Mouse (Mus musculus): ENCODE measurements around the gene Acad11.

Acad11 gene

GRCm38 (mm10) chr9:104146683-104147082, 83.5 kb downstream of the Acad11 start:
- DNase-seq (ENCODE audit: low spot score in 2 of 2) = no peak

DNA sequence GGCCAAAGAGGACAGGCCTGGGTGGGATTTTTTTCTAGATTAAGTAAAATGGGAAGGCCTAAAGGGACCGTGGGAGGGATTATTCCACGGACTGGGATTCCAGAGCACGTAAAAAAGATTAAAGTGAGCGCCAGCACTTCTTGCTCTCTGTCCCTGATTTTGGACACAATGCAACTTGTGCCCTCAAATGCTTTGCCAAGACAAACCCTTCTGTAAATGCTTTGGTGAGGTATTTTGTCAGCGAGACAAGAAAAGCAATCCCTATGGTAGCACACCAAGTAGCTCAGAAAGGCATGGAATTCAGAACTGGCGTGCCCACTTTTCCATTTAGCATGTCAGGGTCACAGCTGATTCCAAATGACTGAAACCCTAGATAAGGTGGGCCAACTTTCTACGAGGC, 85.8 kb downstream of the Acad11 start:
- no peak for DNase-seq (ENCODE audit: low spot score in 2 of 2)

GRCm38 (mm10) chr9:104152121-104152520, 88.9 kb downstream of the Acad11 start:
- no peak for DNase-seq (ENCODE audit: low spot score in 2 of 2)

- DNase-seq (ENCODE audit: low spot score in 2 of 2) = no peak
Measured at GRCm38 (mm10) chr9:104155100-104155715, 92.0 kb downstream of the Acad11 start.

DNA sequence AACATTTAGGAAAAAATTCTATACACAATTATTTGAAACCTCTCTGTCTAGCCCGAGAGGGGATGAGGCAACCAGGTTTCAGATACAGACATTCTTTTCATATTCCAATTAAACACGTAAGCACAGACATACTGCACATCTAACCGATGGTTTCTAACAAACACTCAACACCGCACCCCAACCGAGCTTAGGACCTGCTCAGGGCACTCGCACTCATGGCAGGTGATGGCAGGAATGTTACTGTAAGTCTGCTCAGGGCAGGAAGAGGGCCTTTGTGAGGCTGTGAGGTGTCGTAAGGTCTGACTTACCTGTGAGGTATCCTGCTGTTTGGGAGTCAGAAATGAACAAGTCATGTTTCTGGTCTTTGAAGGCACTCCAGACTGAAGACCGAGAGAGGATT, 93.3 kb downstream of the Acad11 start:
- no peak for DNase-seq (ENCODE audit: low spot score in 2 of 2)

GRCm38 (mm10) chr9:104157291-104157690, 94.1 kb downstream of the Acad11 start:
- no peak for DNase-seq (ENCODE audit: low spot score in 2 of 2)

- DNase-seq (ENCODE audit: low spot score in 2 of 2) = no peak
Measured at GRCm38 (mm10) chr9:104161117-104161516, 97.9 kb downstream of the Acad11 start.

GRCm38 (mm10) chr9:104164194-104164593, 101.0 kb downstream of the Acad11 start:
- DNase-seq (ENCODE audit: low spot score in 2 of 2) = no peak

DNA sequence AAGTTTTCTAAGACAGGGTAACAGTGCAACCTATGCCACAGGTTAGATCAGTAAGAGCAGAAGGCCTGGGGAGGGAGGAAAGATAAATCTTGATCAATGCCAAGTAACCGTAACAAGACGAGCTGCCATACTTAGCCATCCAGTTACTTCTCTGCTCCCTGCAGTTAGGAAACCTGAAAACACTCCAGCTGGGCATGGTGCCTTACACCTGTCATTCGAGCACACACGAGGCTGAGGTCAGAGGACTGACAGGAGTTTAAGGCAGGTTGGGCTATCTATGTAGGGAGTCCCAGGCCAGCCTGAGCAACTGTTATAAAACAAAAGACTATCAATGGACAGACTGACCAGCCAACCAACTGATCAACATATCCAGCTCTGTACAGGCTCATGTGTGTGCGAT, 102.7 kb downstream of the Acad11 start:
- DNase-seq (ENCODE audit: low spot score in 2 of 2) = no peak

GRCm38 (mm10) chr9:104169986-104170385, 106.8 kb downstream of the Acad11 start:
- no peak for DNase-seq (ENCODE audit: low spot score in 2 of 2)

DNA sequence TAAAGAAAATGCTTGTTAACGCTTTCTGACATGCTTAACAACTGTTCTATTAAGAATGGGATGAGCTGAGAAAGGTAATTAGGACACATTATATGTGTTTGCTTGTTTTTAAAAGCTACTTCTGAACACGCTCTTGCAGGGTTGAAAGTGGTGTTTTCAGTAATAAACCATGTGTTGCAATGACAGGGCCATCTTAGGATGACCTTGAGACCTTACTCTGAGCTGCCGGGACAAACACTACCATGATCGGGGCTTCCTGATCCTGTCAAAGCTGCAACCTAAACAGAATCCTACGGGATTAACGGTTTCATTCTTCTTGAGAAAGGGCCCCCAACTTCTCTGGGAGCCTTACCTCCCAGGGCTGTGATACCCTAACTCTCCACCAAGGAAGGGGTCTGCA, 108.5 kb downstream of the Acad11 start:
- no peak for DNase-seq (ENCODE audit: low spot score in 2 of 2)

DNA sequence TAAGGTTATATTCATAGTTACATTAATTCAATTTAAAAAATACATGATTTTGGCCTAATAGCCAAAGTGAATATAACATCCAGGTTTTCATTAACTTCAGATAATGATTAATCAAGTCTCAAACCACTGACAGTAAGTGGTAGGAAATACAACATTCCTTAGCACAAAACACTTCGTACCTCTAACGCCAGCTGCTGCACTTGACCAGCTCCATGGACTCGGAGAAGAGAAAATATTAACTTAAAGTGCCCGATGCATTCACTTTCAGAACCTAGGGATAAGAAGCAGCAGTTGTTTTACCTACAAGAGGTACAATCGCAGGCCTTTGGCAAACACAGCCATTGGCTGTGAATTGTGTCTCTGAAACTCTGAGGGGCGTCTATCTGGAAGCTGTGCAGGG, 109.2 kb downstream of the Acad11 start:
- no peak for DNase-seq (ENCODE audit: low spot score in 2 of 2)

Data from urinary bladder, postnatal 4 days (tissue).